Mouse (Mus musculus): ENCODE measurements at regions not wholly inside any gene's neighbourhood (a gene's known extent, or its start where the extent isn't known, plus 50 kb on each side); places are given as distances from the start of the nearest gene placed in this dataset.
"Not testable (repeated sequence)": the region's sequence is repeated elsewhere in the genome, so short reads cannot be mapped to it uniquely, and the experiment has no call there.

DNA sequence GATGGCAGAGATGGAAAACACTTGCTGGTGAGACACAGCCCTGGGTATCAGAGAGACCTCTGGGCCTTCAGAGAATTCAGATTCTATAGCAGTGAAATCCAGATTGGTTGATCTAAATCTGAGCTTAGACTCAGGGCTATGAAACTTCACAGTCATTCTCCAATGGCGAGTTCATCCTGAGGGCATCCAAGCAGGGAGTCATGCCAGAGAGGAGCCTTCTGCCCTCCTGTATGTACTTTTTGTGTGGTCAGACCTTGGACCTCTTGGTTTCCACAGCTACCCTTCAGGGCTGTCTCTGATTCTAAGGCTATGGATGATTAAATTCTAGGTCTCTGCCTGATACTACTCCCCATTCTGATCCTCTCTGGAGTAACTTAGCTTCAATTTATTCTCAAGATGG, 122.0 kb upstream of the Mettl15 start:
- no peak overlapping the region for H3K4me3 ChIP-seq (replicated peaks)
- no peak for ATAC-seq (ENCODE audit: insufficient number of reproducible peaks, insufficient read depth, low FRiP score, low TSS enrichment, low read depth)
- no peaks in the 10 kb centered on the region for H3K4me1 ChIP-seq (replicated peaks)
- H3K4me2 ChIP-seq: no peak overlapping the region
- 71% methylated on average over 1 of the region's 1 CpGs for WGBS
- no peaks in the 10 kb centered on the region for H3K27me3 ChIP-seq
- H3K9me3 ChIP-seq: no peaks in the 10 kb centered on the region
- H3K36me3 ChIP-seq: no peaks in the 10 kb centered on the region
- H3K9ac ChIP-seq (replicated peaks): no peak overlapping the region
- no peak overlapping the region for H3K27ac ChIP-seq

DNA sequence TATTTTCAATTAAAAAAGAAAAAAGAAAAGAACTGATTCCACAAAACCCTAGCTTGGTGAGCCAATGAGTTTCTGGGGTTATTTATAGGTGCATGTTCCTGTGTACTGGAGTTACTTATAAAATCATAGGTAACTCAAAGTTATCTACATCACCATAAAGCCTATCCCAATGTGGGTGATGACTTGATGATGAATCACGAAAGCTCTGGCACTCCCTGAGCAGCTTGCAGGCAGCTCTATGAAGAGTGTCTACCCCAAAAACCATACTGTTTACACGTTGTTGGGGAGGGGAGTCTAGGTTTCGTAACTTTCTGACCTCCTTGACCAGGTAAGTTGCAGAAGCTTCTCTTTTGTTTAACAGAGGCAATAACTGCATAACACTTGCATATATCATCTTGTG, 123.7 kb upstream of the Mettl15 start:
- Histone ChIP-seq H3K4me3 (replicated peaks) (no peak overlapping the region), H3K4me1 (replicated peaks) (no peaks in the 10 kb centered on the region), H3K27ac (no peak overlapping the region), H3K27me3 (no peaks in the 10 kb centered on the region), H3K9me3 (no peaks in the 10 kb centered on the region), H3K4me2 (no peak overlapping the region), H3K36me3 (no peaks in the 10 kb centered on the region), H3K9ac (replicated peaks) (no peak overlapping the region)
- WGBS: 78% methylated on average over 3 of the region's 3 CpGs
- ATAC-seq (ENCODE audit: insufficient number of reproducible peaks, insufficient read depth, low FRiP score, low TSS enrichment, low read depth): no peak

DNA sequence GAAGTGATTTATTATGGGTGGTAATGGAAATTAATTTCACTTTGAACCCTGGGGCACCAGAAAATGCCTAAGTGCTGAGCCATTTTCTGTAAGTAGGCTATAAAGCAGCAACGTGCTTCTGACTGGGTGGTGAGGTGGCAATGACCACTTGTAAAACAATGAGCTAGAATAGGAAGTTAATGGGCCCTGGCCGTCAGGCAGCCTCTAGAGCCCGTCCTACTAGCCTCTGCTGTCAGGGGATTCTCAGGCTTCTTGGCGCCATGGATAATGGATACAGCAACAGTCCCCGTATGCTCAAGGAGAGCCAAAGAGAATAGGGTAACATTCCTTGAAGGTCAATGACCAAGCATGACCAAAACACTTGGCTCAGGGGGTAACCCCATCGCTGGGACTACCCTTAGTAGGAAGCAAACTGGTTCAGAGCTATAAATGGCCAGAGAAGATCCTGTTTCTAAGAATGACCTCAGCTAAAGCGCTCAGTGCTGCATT, 126.1 kb upstream of the Mettl15 start:
- Histone ChIP-seq H3K4me1 (replicated peaks) (no peaks in the 10 kb centered on the region), H3K4me2 (no peak overlapping the region), H3K27ac (no peak overlapping the region), H3K9me3 (no peaks in the 10 kb centered on the region), H3K4me3 (replicated peaks) (no peak overlapping the region), H3K27me3 (no peaks in the 10 kb centered on the region), H3K9ac (replicated peaks) (no peak overlapping the region), H3K36me3 (no peaks in the 10 kb centered on the region)
- 36% methylated on average over 7 of the region's 7 CpGs for WGBS
- ATAC-seq (ENCODE audit: insufficient number of reproducible peaks, insufficient read depth, low FRiP score, low TSS enrichment, low read depth): no peak

DNA sequence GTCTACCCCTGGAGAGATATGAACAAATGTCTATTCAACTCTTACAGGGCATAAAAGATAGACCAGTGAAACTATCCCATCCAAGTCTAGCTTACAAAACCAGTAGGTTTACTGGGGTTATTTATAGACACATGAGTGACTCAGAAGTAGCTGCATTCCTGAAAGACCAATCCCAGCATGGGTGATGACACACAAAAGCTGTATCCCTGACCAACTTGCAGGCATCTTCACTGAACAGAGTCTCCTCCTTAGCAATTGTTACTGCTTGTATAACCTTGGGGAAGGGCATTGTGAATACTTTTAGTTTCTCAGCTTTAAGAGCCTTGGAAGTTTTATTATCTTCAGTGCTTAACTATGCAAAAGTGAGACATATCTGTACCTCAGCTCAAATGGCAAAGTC, 139.6 kb upstream of the Mettl15 start:
- Histone ChIP-seq H3K4me1 (replicated peaks) (no peaks in the 10 kb centered on the region), H3K9me3 (no peaks in the 10 kb centered on the region), H3K9ac (replicated peaks) (no peak overlapping the region), H3K27ac (no peak overlapping the region), H3K27me3 (no peaks in the 10 kb centered on the region), H3K4me3 (replicated peaks) (no peak overlapping the region), H3K4me2 (no peak overlapping the region), H3K36me3 (no peaks in the 10 kb centered on the region)
- no peak for ATAC-seq (ENCODE audit: insufficient number of reproducible peaks, insufficient read depth, low FRiP score, low TSS enrichment, low read depth)

DNA sequence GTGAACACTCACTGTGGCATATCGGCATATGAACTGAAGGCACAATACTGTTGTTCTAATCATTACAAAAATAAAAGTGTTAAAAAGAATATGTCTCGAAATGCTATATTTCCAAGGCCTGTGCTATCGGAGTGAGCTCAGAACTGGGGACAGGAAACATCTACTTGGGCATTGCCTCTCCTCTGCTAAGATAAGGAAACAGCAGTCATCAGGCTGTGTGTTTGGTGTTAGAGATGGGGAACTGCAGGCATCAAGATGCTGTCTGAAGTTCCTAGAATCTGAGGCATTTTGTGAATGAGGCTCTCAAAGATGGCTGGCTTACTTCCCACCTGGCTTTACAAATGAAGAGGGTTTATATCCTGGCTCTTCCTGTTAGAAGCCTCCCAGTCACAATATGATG, 150.6 kb upstream of the Mettl15 start:
- no peak for ATAC-seq (ENCODE audit: insufficient number of reproducible peaks, insufficient read depth, low FRiP score, low TSS enrichment, low read depth)

DNA sequence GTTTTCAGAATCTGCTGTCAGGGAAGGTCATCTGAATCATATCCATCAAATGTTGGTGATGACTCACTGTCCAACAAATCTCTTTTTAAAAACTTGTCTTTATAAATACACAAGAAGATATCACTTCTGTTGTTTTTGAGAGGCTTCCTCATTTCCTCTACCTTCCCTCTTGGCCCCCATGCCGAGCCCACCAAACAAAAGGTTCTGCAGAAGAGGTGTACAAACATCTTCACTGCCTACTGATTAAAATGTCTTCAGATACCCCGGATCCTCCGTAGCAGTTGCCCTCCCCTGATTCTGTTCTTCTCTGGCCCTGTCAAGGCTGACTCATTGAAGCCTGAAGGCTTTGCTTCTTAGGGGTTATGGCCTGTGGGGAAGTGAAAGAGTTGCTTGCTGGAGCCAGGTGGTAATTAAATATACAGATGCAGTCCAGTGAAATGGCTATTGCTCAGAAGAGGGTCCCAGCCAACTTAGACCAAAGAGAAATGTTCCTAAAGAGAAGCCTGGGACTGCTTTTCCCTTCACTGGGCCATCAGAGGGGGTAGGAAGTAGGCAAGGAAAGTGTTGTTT, 162.1 kb upstream of the Mettl15 start:
- no peak overlapping the region for H3K4me3 ChIP-seq (replicated peaks)
- H3K4me1 ChIP-seq (replicated peaks): no peaks in the 10 kb centered on the region
- ATAC-seq (ENCODE audit: insufficient number of reproducible peaks, insufficient read depth, low FRiP score, low TSS enrichment, low read depth): no peak
- H3K27ac ChIP-seq: no peak overlapping the region
- no peak overlapping the region for H3K9ac ChIP-seq (replicated peaks)
- H3K9me3 ChIP-seq: no peaks in the 10 kb centered on the region; the same call in 1 of the 2 replicates
- H3K4me2 ChIP-seq: no peak overlapping the region
- no peaks in the 10 kb centered on the region for H3K36me3 ChIP-seq
- 84% methylated on average over 3 of the region's 3 CpGs for WGBS
- H3K27me3 ChIP-seq: no peaks in the 10 kb centered on the region

More for the DNA sequence above, 150.6 kb upstream of the Mettl15 start:
- 91% methylated on average over 3 of the region's 3 CpGs for WGBS
- no peaks in the 10 kb centered on the region for H3K9me3 ChIP-seq
- H3K9ac ChIP-seq (replicated peaks): no peak overlapping the region
- no peak overlapping the region for H3K4me2 ChIP-seq
- peaks cover 4% of the 10 kb centered on the region; the same call in 1 of the 2 replicates for H3K4me1 ChIP-seq (replicated peaks)
- no peak overlapping the region for H3K4me3 ChIP-seq (replicated peaks)
- H3K27me3 ChIP-seq: no peaks in the 10 kb centered on the region
- no peaks in the 10 kb centered on the region for H3K36me3 ChIP-seq
- H3K27ac ChIP-seq: no peak overlapping the region

DNA sequence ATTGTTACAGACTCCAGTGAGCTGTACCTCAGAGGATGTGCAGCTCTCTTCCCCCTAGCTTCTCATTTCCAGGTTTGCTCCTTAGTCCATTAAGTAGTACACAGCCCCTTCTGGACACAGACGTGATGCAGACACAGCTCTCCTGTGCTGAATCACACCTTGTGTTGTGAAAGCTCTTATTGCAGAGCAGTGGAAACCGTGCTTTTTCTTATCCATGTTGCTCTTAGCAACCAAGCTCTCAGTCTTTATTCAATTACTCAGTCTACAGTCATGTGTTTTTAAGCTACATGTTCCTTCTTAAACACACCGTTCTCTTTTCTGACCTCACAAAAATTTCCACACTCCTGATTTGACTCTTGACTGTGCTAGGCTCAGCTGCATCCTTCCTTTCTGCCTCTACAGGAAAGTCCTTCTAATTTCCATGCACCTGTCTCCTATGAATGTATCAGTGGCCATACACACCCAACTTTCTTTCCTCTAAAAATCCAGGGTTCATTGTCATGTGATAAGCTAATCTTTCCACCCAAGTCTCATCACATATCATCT, 163.0 kb upstream of the Mettl15 start:
- no peak overlapping the region for H3K27ac ChIP-seq
- no peak for ATAC-seq (ENCODE audit: insufficient number of reproducible peaks, insufficient read depth, low FRiP score, low TSS enrichment, low read depth)
- WGBS: 61% methylated on average over 3 of the region's 3 CpGs

DNA sequence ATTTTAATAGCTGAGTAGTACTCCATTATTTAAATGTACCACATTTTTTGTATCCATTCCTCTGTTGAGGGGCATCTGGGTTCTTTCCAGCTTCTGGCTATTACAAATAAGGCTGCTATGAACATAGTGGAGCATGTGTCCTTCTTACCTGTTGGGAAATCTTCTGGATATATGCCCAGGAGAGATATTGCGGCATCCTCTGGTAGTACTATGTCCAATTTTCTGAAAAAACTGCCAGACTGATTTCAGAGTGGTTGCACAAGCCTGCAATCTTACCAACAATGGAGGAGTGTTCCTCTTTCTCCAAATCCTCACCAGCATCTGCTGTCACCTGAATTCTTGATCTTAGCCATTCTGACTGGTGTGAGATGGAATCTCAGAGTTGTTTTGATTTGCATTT, 181.7 kb upstream of the Mettl15 start:
- WGBS: 95% methylated on average over 1 of the region's 1 CpGs
- not testable (repeated sequence) for ATAC-seq (ENCODE audit: insufficient number of reproducible peaks, insufficient read depth, low FRiP score, low TSS enrichment, low read depth)

More for the DNA sequence above, 163.0 kb upstream of the Mettl15 start:
- Histone ChIP-seq H3K4me2 (no peak overlapping the region), H3K9ac (replicated peaks) (no peak overlapping the region), H3K27me3 (no peaks in the 10 kb centered on the region), H3K4me3 (replicated peaks) (no peak overlapping the region), H3K9me3 (no peaks in the 10 kb centered on the region; the same call in 1 of the 2 replicates), H3K4me1 (replicated peaks) (no peaks in the 10 kb centered on the region), H3K36me3 (no peaks in the 10 kb centered on the region)

DNA sequence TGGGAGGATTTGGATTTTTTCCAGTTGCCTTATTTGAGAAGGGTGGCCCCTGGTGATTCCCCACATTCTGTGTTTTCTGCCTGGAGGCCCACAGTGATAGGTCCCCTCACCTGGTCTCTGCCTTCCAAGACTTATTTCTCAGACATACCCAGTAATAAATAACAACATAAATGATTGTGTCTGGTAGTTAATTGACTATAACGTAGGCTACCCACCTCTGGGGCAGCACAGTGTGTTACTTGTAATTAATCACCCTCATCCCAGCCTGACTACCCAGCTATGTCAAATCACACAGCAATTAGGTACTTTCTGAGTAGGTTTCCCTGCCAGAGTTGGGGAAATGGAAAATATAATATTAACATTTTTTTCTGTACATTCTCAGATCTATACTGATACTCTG, 190.2 kb upstream of the Bdnf start:
- Histone ChIP-seq H3K27ac (no peak overlapping the region), H3K4me2 (no peak overlapping the region), H3K9me3 (no peaks in the 10 kb centered on the region), H3K9ac (replicated peaks) (no peak overlapping the region), H3K27me3 (no peaks in the 10 kb centered on the region), H3K4me1 (replicated peaks) (no peaks in the 10 kb centered on the region), H3K4me3 (replicated peaks) (no peak overlapping the region), H3K36me3 (no peaks in the 10 kb centered on the region)
- WGBS: 22% methylated on average over 1 of the region's 1 CpGs
- no peak for ATAC-seq (ENCODE audit: insufficient number of reproducible peaks, insufficient read depth, low FRiP score, low TSS enrichment, low read depth)

More for the DNA sequence above, 181.7 kb upstream of the Mettl15 start:
- H3K36me3 ChIP-seq; H3K4me2 ChIP-seq; H3K27ac ChIP-seq; H3K9ac ChIP-seq (replicated peaks); H3K4me3 ChIP-seq (replicated peaks); H3K9me3 ChIP-seq; H3K27me3 ChIP-seq; H3K4me1 ChIP-seq (replicated peaks): not testable (repeated sequence)

DNA sequence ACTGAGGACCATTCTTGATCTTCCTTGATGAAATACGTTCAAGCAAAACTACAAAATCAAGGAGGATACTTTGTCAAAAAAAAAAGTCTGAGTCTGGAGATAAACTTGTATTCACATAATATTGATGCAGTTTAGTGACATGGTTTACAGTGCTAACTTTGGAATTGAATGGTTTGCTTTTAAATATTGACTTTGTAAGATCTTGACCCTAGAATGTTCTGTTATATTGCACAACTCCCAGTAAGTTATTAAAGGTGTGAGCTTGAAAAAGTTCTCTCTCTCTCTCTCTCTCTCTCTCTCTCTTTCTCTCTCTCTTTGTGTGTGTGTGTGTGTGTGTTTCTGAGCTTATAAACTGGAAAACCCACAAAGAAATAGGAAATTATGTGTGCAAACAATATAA, 186.9 kb upstream of the Bdnf start:
- WGBS: 93% methylated on average over 1 of the region's 1 CpGs

DNA sequence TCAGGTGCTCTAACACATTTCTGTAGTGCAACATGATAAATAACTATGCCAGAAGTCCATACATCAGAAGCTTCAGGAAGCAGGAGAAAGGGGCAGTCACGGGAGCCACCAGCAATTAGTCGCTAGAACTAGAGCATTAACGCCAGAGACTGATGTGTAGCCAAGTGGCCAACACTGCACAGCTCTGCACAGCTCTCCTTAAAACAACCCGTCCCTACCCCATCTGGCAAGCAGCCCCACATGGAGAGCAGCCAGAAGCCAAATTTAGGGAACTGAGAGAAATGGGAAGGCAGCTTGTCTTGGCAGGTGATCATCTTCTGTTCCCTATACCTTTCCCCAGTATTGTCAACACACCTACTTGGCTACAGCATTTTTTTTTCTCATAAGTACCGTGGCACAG, 172.3 kb upstream of the Bdnf start:
- 46% methylated on average over 5 of the region's 5 CpGs for WGBS

More for the DNA sequence above, 186.9 kb upstream of the Bdnf start:
- no peak for ATAC-seq (ENCODE audit: insufficient number of reproducible peaks, insufficient read depth, low FRiP score, low TSS enrichment, low read depth)
- Histone ChIP-seq H3K4me3 (replicated peaks) (no peak overlapping the region), H3K4me2 (no peak overlapping the region), H3K27me3 (no peaks in the 10 kb centered on the region), H3K27ac (no peak overlapping the region), H3K36me3 (no peaks in the 10 kb centered on the region), H3K4me1 (replicated peaks) (no peaks in the 10 kb centered on the region), H3K9ac (replicated peaks) (no peak overlapping the region), H3K9me3 (no peaks in the 10 kb centered on the region)

DNA sequence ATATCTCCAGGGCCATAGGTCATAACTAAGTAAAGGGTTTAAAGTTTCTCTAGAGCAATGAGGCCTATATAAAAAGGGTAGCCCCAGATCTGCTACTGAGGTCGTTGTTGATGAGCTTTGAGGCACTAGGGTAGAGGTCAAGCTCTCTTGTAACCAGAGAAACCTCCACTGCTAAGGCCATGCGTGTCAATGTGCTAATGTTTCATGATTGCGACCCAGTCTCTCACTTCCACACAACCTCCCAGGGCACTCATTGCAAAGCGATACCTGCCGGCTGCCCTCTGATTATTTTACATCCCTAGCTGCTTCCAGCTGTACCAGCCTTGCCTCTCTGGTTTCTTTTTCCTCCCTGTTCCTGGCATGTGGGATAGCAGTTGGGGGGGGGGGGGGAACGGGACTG, 169.6 kb upstream of the Bdnf start:
- 0 out of 2 replicates have a peak, but pooled peaks have one; percentile 20 for ATAC-seq (ENCODE audit: insufficient number of reproducible peaks, insufficient read depth, low FRiP score, low TSS enrichment, low read depth)
- Histone ChIP-seq H3K4me1 (replicated peaks) (no peaks in the 10 kb centered on the region), H3K4me3 (replicated peaks) (no peak overlapping the region), H3K27ac (no peak overlapping the region), H3K27me3 (no peaks in the 10 kb centered on the region), H3K4me2 (no peak overlapping the region), H3K9ac (replicated peaks) (no peak overlapping the region), H3K9me3 (no peaks in the 10 kb centered on the region), H3K36me3 (no peaks in the 10 kb centered on the region)
- WGBS: 76% methylated on average over 6 of the region's 6 CpGs

More for the DNA sequence above, 172.3 kb upstream of the Bdnf start:
- no peak overlapping the region for H3K9ac ChIP-seq (replicated peaks)
- no peaks in the 10 kb centered on the region for H3K4me1 ChIP-seq (replicated peaks)
- no peaks in the 10 kb centered on the region for H3K27me3 ChIP-seq
- no peaks in the 10 kb centered on the region for H3K36me3 ChIP-seq
- H3K9me3 ChIP-seq: no peaks in the 10 kb centered on the region
- H3K4me2 ChIP-seq: no peak overlapping the region
- H3K27ac ChIP-seq: no peak overlapping the region
- ATAC-seq (ENCODE audit: insufficient number of reproducible peaks, insufficient read depth, low FRiP score, low TSS enrichment, low read depth): no peak
- no peak overlapping the region for H3K4me3 ChIP-seq (replicated peaks)
